Mouse (Mus musculus): ENCODE data around the gene Gm10837.

- TF ChIP-seq CTCF (IDR thresholded peaks at IDR 0.05; ENCODE audit: borderline replicate concordance, insufficient read depth, low read length) (no peak), POLR2A (IDR thresholded peaks at IDR 0.05; ENCODE audit: low read depth, low read length) (peak; percentile 66)
Observed at GRCm38 (mm10) chr14:122534017-122534924, 43.9 kb downstream of the Gm10837 start, which contains the start of gene Pcca.

All from embryonic fibroblast, embryonic 13.5 days (primary cell).